Mouse (Mus musculus) testis, adult 2 months (tissue): ENCODE measurements around the gene Lpar1. TPM values are rescaled to one million over a fixed set of nuclear protein-coding genes. Genes with fewer than 3 reads are reported as not detected.

ENCODE experiments used
- H3K27ac ChIP-seq: fragments of 200-500 bp; 2 replicates; pipeline ENCODE4 v1.5.1; 2012; ENCODE audit warnings: low read depth, low read length; ENCODE audit not compliant: control insufficient read depth, insufficient read depth
- H3K27me3 ChIP-seq: fragments of 200-500 bp; 2 replicates; pipeline ENCODE4 v1.6.1; 2012; ENCODE audit warnings: mild to moderate bottlenecking, low read length, moderate library complexity; ENCODE audit not compliant: control insufficient read depth, insufficient read depth
- H3K36me3 ChIP-seq: fragments of 200-500 bp; 2 replicates; pipeline ENCODE4 v1.6.1; 2012; ENCODE audit warnings: mild to moderate bottlenecking, low read length; ENCODE audit not compliant: control insufficient read depth, insufficient read depth
- H3K4me1 ChIP-seq: fragments of 200-500 bp; 2 replicates; pipeline ENCODE4 v1.6.1; 2012; ENCODE audit warnings: low read length; ENCODE audit not compliant: control insufficient read depth, insufficient read depth
- H3K4me3 ChIP-seq: fragments of 200-500 bp; 2 replicates; pipeline ENCODE4 v1.5.1; 2012; ENCODE audit warnings: low read depth, mild to moderate bottlenecking, low read length, moderate library complexity, mixed read lengths; ENCODE audit not compliant: control insufficient read depth
- CTCF ChIP-seq: fragments of 200-500 bp; IDR thresholded peaks from 2 replicates; pipeline ENCODE4 v1.5.1; 2012; ENCODE audit warnings: low read depth, mild to moderate bottlenecking, inconsistent platforms, low read length, moderate library complexity; ENCODE audit not compliant: control insufficient read depth, insufficient read depth, insufficient replicate concordance
- POLR2A ChIP-seq: fragments of 200-500 bp; IDR thresholded peaks from 2 replicates; pipeline ENCODE4 v1.6.1; 2012; ENCODE audit warnings: low read depth, mild to moderate bottlenecking, inconsistent platforms, low read length, moderate library complexity; ENCODE audit not compliant: control insufficient read depth
- polyA plus RNA-seq: library from polyadenylated mRNA; depleted of rRNA; stranded (reverse); fragments of >200 nt; gene quantifications from 2 replicates; pipeline ENCODE4 v1.2.3, GENCODE M21; 2012; rRNA removed

The Lpar1 gene
- polyA plus RNA-seq, 1 experiment, result 43.6 TPM

DNA sequence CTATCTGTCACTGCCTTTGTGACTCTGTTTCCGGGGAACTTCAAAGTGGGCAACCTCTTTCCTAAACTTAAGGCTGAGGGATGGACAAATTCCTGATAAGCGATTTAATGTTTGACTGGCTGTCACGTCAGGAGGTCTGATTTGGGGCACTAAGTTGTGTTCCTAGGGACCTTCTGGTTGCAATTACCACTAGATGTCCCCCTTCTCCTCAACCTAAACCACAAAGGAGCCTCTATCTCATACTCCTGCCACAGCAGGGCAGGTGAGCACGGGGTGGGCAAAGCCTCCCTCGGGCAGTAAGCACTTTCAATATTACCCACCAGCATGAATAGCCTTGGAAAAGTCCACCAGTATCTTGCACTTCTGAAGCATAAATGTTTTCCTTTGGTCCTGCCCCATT is 134.5 kb downstream of the Lpar1 start:
- Histone ChIP-seq H3K4me1 (no peaks in the 10 kb centered on the region), H3K27ac (no peak overlapping the region), H3K4me3 (no peak overlapping the region), H3K36me3 (no peaks in the 10 kb centered on the region), H3K27me3 (no peaks in the 10 kb centered on the region)
- TF ChIP-seq CTCF, result no peak
- no peak for TF ChIP-seq POLR2A

DNA sequence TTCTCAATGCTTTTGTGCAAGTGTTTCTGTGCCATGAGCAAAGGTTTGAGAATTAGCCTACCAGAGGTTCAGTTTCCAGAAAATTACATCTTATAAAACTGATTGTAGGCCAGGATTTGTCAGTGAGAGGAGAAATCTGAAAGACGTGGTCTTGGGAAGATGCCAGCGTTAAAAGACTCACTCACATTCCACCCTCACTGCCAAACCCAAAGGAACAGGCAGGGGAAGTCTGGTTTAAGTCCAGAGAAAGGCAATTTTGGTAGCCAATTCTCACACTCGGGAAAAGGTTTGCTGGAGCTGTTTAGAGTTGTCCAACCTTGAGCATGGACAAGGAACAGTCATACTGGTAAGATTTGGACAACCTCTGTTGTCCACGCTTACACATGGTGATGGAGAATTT is 136.4 kb downstream of the Lpar1 start:
- no peaks in the 10 kb centered on the region for H3K4me1 ChIP-seq
- H3K27ac ChIP-seq, result no peak overlapping the region
- no peaks in the 10 kb centered on the region for H3K27me3 ChIP-seq
- TF ChIP-seq CTCF (no peak), POLR2A (no peak)
- H3K4me3 ChIP-seq, result no peak overlapping the region
- no peaks in the 10 kb centered on the region for H3K36me3 ChIP-seq

GRCm38 (mm10) chr4:58415537-58415936 is 138.2 kb downstream of the Lpar1 start:
- Histone ChIP-seq H3K4me3 (no peak overlapping the region), H3K27me3 (no peaks in the 10 kb centered on the region), H3K4me1 (no peaks in the 10 kb centered on the region), H3K36me3 (no peaks in the 10 kb centered on the region), H3K27ac (no peak overlapping the region)
- TF ChIP-seq CTCF (no peak), POLR2A (no peak)

DNA sequence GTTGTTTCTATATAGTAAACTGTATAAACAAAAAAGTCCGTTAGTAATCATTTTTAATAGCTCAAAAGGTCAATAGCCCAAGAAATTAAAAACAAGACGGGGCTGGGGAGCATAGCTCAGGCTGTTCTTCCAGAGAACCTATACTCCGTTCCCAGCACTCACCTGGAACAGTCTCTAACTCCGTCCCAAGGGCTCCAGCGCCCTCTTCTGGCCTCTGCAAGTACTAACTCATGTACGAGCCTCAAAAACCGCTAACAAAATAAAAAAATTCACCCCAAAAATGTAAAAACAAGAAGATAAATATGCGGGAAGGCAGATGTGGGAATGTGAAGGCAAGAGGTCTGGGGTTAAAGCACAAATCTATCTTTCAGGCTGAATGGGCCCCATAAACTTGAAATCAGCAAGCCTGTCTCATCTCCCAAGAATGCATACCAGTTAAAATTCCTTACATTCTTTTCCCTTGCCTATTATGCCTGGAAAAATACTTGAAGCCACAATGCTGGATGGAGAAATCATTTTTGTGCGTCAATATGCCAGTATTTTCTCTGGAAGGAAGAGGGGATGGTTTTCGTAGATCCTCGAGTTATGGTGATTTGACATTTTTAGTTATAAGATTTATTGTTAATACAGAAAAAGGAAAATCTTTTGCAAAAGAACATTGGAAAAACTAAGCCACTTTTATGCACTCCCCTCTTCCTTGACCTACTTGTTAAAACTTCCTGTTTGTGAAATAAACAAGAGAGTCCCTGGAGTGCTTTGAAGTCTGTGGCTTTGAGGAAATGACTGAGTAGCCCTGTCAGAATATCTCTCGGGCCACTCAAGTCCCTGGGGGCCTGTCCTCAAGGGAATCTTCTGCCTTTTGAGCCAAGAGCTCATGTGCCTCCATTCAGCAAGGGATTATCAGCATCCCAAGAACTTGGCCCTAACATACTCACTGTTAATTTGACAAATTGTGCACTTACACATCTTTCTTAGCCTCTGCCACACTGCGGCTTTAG is 140.2 kb downstream of the Lpar1 start:
- H3K36me3 ChIP-seq, result no peaks in the 10 kb centered on the region
- H3K4me1 ChIP-seq, result no peaks in the 10 kb centered on the region
- peak; percentile 35; the same call in 1 of the 2 replicates for TF ChIP-seq CTCF
- no peak for TF ChIP-seq POLR2A
- H3K27me3 ChIP-seq, result no peaks in the 10 kb centered on the region
- no peak overlapping the region for H3K27ac ChIP-seq
- H3K4me3 ChIP-seq, result no peak overlapping the region

- Histone ChIP-seq H3K4me1 (no peaks in the 10 kb centered on the region), H3K27me3 (no peaks in the 10 kb centered on the region), H3K36me3 (no peaks in the 10 kb centered on the region), H3K27ac (no peak overlapping the region), H3K4me3 (no peak overlapping the region)
- TF ChIP-seq POLR2A (no peak), CTCF (no peak)
Measured at GRCm38 (mm10) chr4:58401973-58402501, 151.7 kb downstream of the Lpar1 start.

DNA sequence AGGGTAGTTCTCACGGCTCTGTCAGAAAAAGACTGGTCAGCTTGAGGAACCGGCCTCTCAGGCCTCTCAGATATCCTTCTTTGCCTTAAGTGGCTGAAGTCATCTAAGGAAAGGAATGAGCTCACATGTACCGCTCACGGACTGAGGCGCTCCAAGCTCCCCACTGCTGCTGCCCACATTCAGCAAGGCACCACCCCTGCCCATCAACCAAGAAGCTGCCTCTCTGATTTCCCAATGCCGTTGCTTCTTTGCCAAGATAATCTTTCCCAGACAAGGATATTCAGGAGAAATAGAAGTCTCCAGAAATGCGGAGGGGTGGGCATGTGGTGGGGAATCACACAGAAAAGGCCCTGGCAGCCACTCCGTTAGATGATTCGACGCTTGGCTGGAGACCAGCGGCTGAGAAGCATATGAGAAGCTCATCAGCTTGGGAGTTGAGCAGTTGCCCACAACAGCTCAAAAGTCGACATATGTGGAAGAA is 152.8 kb downstream of the Lpar1 start:
- Histone ChIP-seq H3K27ac (no peak overlapping the region), H3K36me3 (no peaks in the 10 kb centered on the region), H3K27me3 (no peaks in the 10 kb centered on the region), H3K4me1 (no peaks in the 10 kb centered on the region), H3K4me3 (no peak overlapping the region)
- TF ChIP-seq POLR2A, result no peak

Other genes with a start within 250 kb of the Lpar1 start
- gene Olfr267, start 233.8 kb upstream of the Lpar1 start, polyA plus RNA-seq, result 0.07 and 0.11 TPM in 2 replicates